Mouse (Mus musculus): Measurements from ENCODE around the gene Usp40.
"Not testable (repeated sequence)": the region's sequence is repeated elsewhere in the genome, so short reads cannot be mapped to it uniquely, and the experiment has no call there.

- not testable (repeated sequence) for TF ChIP-seq POLR2A (IDR thresholded peaks at IDR 0.05; ENCODE audit: borderline replicate concordance, insufficient read depth, low read length); CTCF (IDR thresholded peaks at IDR 0.05; ENCODE audit: borderline replicate concordance, insufficient read depth, low read depth, low read length)
Observed at GRCm38 (mm10) chr1:88047408-88047807, 39.1 kb upstream of the Usp40 start.
